Comparison of ENCODE assay signal across 10 mouse cellular contexts in the genomic region with DNA sequence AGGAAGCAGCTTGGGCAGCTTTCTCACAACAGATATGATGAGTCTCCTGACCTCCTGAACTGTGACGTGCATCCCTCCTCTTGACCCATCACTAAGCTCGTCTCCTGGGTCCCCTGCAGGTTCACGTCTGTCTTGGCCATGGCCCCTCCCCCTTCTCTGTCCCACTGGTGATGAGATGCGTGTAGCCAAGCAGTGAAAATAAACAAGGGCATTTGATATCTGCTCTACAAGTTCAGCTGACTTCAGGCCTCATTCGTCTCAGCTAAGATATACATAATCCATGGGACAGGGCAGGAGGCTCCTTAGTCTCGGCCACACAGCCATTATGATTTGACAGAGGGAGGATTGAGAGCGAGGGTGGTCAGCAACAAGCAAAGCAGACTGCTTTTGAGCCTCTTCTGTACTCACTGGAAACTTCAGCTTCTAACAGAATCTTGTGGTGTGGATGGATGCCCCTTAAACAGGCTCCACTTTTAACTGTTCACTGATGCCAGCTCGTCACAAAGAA.
DNase-seq lines count a peak whose midpoint lies in the region; ATAC-seq and TF ChIP-seq lines count a peak whose summit lies in the region.
"Had no signal": no experiment of that assay in that cellular context is flagged by ENCODE, and none has a peak within 500 bp of the region (broad histone marks: within the 10 kb centered on the region; RNA-seq: fewer than 3 reads in every experiment).

No protein-coding gene starts in this region.

- H3K4me1 ChIP-seq in kidney, embryonic 15.5 days: peaks cover 21% of the 10 kb centered on the region
- H3K4me1 ChIP-seq in forebrain, embryonic 11.5 days (replicated peaks; ENCODE audit: control insufficient read depth, insufficient read depth, low read length): peaks cover 4% of the 10 kb centered on the region; the same call in 1 of the 2 replicates
- H3K4me1 ChIP-seq in intestine, postnatal 0 days (replicated peaks; ENCODE audit: control insufficient read depth, insufficient read depth, low read length): peaks cover 18% of the 10 kb centered on the region
- 0 out of 2 replicates have a peak, but pooled peaks cover 6% of the 10 kb centered on the region for H3K4me1 ChIP-seq in neural tube, embryonic 14.5 days (ENCODE audit: control insufficient read depth, insufficient read depth, low read length)

- H3K9ac ChIP-seq in kidney, embryonic 15.5 days: no peak overlapping the region
- H3K9ac ChIP-seq in forebrain, embryonic 11.5 days (ENCODE audit: low read length): no peak overlapping the region
- no peak overlapping the region for H3K9ac ChIP-seq in intestine, postnatal 0 days (ENCODE audit: low read depth, low read length)
- no peak overlapping the region for H3K9ac ChIP-seq in neural tube, embryonic 14.5 days (replicated peaks; ENCODE audit: low read depth, low read length)

- no peak for DNase-seq in kidney, postnatal 10 days
- DNase-seq in forebrain, embryonic 11.5 days (ENCODE audit: low spot score): no peak
- no peak for DNase-seq in spleen, postnatal 14 days (ENCODE audit: low spot score in 2 of 2)
- DNase-seq in kidney, postnatal 14 days: no peak
- DNase-seq in gastrocnemius, adult 18-20 months (ENCODE audit: low spot score): no peak
- DNase-seq: cerebellum, adult 18-20 months; gastrocnemius, adult 2 months had no signal

- 17% methylated on average over 8 of the region's 8 CpGs for WGBS in kidney, embryonic 15.5 days
- WGBS in forebrain, embryonic 11.5 days: 37% methylated on average over 8 of the region's 8 CpGs
- WGBS in intestine, postnatal 0 days: 33% methylated on average over 8 of the region's 8 CpGs
- 26% methylated on average over 8 of the region's 8 CpGs for WGBS in neural tube, embryonic 14.5 days

- H3K9me3 ChIP-seq in kidney, embryonic 15.5 days (replicated peaks): no peaks in the 10 kb centered on the region
- H3K9me3 ChIP-seq in forebrain, embryonic 11.5 days (ENCODE audit: control insufficient read depth, low read length): no peaks in the 10 kb centered on the region
- H3K9me3 ChIP-seq in intestine, postnatal 0 days (ENCODE audit: control insufficient read depth): no peaks in the 10 kb centered on the region
- no peaks in the 10 kb centered on the region for H3K9me3 ChIP-seq in neural tube, embryonic 14.5 days (ENCODE audit: control insufficient read depth, low read length)

- H3K27ac ChIP-seq in kidney, embryonic 15.5 days: no peak overlapping the region
- H3K27ac ChIP-seq in forebrain, embryonic 11.5 days (ENCODE audit: low read depth, low read length): no peak overlapping the region; the same call in 1 of the 2 replicates
- H3K27ac ChIP-seq in intestine, postnatal 0 days (ENCODE audit: low read depth, low read length): no peak overlapping the region
- H3K27ac ChIP-seq in neural tube, embryonic 14.5 days (ENCODE audit: low read depth, low read length): no peak overlapping the region
- H3K27ac ChIP-seq: gastrocnemius, adult 2 months had no signal

- no peaks in the 10 kb centered on the region for H3K36me3 ChIP-seq in kidney, embryonic 15.5 days
- H3K36me3 ChIP-seq in forebrain, embryonic 11.5 days (ENCODE audit: control insufficient read depth, insufficient read depth, low read length): no peaks in the 10 kb centered on the region
- no peaks in the 10 kb centered on the region for H3K36me3 ChIP-seq in intestine, postnatal 0 days (ENCODE audit: control insufficient read depth, insufficient read depth)
- no peaks in the 10 kb centered on the region for H3K36me3 ChIP-seq in neural tube, embryonic 14.5 days (ENCODE audit: control insufficient read depth, insufficient read depth, low read length)

- peaks cover 5% of the 10 kb centered on the region; the same call in 1 of the 2 replicates for H3K27me3 ChIP-seq in kidney, embryonic 15.5 days
- H3K27me3 ChIP-seq in forebrain, embryonic 11.5 days (ENCODE audit: control insufficient read depth, insufficient read depth, low read length): no peaks in the 10 kb centered on the region
- no peaks in the 10 kb centered on the region for H3K27me3 ChIP-seq in intestine, postnatal 0 days (replicated peaks; ENCODE audit: control insufficient read depth, insufficient read depth, low read length)
- H3K27me3 ChIP-seq in neural tube, embryonic 14.5 days (ENCODE audit: control insufficient read depth, insufficient read depth, low read length): no peaks in the 10 kb centered on the region

- no peak overlapping the region for H3K4me3 ChIP-seq in kidney, embryonic 15.5 days (replicated peaks)
- H3K4me3 ChIP-seq in forebrain, embryonic 11.5 days (ENCODE audit: low read depth, low read length): no peak overlapping the region
- no peak overlapping the region for H3K4me3 ChIP-seq in intestine, postnatal 0 days (ENCODE audit: low read depth, low read length)
- no peak overlapping the region for H3K4me3 ChIP-seq in neural tube, embryonic 14.5 days (ENCODE audit: low read depth, low read length)
- H3K4me3 ChIP-seq: gastrocnemius, adult 2 months had no signal

- peak; percentile 62 for ATAC-seq in kidney, embryonic 15.5 days (replicated peaks; ENCODE audit: low FRiP score)
- peak; percentile 57 for ATAC-seq in forebrain, embryonic 11.5 days (replicated peaks; ENCODE audit: low FRiP score)
- ATAC-seq in intestine, postnatal 0 days: peak; percentile 47
- ATAC-seq in neural tube, embryonic 14.5 days (ENCODE audit: low read depth): peak; percentile 47; the same call in 1 of the 2 replicates

- TF ChIP-seq CTCF in intestine, postnatal 0 days (IDR thresholded peaks at IDR 0.05; ENCODE audit: low read depth): no peak

- H3K4me2 ChIP-seq in kidney, embryonic 15.5 days: no peak overlapping the region
- no peak overlapping the region for H3K4me2 ChIP-seq in forebrain, embryonic 11.5 days (ENCODE audit: low read depth, low read length, severe bottlenecking)
- no peak overlapping the region for H3K4me2 ChIP-seq in intestine, postnatal 0 days (replicated peaks; ENCODE audit: low read depth)
- 0 out of 2 replicates have a peak overlapping the region, but pooled peaks have one; percentile 20 for H3K4me2 ChIP-seq in neural tube, embryonic 14.5 days (ENCODE audit: low read depth, low read length)
